Mouse (Mus musculus) c-Kit-positive CD71-positive TER-119-negative erythroid progenitor cells, embryonic 14.5 days (primary cell): ENCODE measurements around the gene Zmym1.
"Not testable (repeated sequence)": the region's sequence is repeated elsewhere in the genome, so short reads cannot be mapped to it uniquely, and the experiment has no call there.

Source experiments
- DNase-seq: peaks from one replicate; pipeline ENCODE4 v3.0.0-alpha.2; 2013; ENCODE audit warnings: low read depth

The Zmym1 gene

DNA sequence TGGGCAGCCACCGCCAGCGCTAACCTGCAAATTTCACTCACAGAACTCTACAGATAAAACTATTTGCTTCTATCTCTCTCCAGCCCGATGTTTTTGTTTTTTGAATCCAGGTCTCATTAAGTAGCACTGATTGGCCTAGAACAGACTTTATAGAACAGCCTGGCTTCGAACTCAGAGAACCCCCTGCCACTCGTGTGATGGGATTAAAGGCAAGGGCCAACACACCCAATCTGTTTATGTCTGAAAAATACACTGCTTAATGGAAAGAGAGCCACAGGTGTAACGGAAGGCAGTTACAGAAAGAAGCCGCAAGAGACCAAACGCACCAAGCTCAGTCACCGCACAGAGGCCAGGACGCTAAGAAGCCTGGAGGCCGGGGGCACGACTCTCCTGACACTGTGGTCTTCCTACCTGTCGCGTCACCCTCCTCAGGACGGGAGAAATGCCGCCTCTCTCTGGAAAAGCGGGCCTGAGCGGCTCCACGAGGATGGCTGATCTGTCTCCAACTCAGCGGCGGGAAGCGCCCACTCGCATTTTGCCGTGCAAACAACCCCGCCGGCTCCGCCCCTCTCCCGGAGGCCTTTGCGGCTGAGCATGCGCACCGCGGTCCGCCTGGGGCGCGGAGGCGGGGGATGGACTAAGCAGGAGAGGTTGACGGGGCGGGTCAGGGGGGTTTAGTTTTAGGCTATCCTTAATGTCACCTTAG, at the start of gene Zmym1:
TSS of gene Zmym1 (minus strand) at position 568 of the 706 bp plus-strand sequence.
- DNase-seq, result peak; percentile 78

DNA sequence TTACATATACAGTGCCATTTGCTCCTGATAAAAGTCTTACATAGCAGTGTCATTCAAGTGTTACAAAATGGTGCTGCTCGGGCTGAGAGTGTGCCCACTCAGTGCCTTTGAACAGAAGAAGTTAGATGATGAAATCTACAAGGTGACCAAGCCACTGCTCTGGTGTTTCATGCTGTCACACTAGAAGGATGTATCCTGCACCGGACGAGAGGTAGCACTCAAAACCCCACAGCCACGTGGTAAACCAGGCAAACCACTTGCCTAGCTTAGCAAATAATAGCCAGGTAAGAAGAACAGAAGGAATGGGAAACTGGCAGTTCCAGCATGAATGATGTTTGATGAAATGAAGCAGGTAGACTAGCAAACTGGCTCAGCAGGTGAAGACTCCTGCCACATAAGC, 49.6 kb upstream of the Zmym1 start:
- no peak for DNase-seq

DNA sequence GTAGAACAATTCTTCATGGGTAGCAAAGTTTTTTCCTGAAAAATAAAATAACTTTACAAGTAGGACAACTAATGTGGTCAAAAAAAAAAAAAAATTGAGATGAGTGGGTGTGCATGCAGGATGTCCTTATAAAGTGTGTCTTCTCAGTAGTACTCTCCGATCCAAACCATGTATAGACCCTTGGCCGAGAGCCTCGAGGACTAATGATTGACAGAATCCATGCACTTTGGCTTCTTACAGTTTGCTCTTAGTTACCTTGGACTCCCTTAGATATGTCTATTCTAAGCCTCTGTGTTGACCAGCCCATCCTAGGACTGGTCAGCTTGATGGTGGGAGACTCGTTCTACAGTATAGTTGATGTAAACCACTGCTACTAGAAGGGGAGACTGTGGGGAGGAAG, 46.6 kb upstream of the Zmym1 start:
- DNase-seq, result no peak

DNA sequence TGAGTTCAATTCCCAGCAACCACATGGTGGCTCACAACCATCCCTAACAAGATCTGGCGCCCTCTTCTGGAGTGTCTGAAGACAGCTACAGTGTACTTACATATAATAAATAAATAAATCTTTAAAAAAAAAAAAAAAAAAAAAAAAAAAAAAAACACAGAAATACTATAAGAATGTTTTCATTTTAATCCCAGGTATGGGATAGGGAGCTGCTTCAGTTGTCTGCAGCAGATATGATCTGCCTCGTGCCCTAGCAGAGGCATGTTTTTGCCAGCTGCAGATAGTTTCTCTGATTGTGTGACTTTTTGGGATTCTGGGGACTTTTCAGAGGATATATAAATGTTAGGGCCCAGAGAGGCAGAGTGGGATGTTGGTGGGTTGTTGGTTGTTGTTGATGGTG, 38.6 kb upstream of the Zmym1 start:
- not testable (repeated sequence) for DNase-seq

DNA sequence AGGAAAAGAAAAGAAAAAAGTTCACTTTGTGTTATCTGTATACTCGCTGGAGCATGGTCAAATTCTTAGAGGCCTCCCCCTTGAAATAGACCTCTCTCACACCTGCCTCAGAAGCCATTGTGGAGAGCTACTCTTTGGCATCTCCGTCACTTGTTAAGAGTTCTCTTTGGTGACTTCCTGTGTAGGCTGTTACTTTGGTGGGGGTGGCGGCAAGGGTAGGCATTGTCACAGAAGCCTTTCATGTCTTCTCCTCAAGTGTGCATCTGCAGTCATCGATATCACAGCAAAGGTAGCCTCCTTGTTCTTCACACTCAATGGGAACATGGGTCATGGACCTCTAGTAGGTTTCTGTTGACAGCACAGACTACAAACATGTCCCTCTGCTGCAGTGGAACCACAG, 34.1 kb upstream of the Zmym1 start:
- DNase-seq, result no peak

DNA sequence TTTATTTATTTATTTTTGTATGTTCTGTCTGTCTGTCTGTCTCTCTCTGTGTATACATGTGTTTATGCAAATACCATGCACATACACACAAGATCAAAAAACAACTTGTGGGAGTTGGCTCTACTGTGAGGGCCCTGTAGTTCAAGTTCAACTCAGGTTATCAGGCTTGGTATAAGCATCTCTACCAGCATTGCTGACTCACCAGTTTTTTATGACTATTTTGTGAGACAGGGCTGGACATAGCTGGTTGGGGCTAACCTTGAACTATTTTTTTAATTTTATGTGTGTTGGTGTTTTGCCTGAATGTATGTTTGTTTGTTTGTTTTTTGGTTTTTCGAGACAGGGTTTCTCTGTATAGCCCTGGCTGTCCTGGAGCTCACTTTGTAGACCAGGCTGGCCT, 30.2 kb upstream of the Zmym1 start:
- DNase-seq, result no peak

DNA sequence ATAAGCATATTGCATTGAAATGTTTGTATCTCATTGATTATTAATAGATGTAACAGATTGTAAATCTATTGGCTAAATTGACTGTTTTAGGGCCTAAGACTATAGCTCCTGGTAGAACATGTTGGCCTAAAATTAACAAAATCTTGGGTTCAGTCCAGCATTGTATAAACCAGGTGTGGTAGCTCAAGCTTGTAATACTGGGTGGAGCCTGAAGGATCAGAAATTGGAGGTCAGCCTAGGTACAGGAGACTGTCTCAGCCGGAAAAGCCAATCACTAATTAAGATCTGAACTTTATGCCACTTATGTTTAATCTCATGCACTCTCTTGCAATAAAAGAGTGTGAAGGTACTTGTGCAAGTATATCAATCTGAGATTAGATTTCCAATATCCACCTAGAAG, 24.8 kb upstream of the Zmym1 start:
- no peak for DNase-seq

DNA sequence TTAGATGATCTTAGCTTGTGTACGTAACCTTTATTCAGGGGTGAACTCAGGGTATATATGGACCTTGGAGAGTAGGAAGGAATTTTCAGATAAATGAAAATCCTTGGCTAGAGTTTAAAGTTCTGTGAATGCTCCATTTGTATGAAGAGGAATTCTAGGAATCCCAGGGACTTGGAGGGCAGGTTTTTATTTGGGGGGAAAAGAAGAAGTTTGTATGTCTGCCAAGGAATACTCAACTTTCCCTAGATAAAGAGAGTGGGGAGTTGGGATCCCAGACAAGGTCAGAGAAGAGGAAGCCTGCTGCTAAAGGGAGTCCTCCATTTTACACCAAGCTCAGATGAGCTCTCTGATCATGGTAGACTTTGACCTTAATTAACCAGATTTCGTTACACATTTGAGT, 22.2 kb upstream of the Zmym1 start:
- DNase-seq, result no peak

DNA sequence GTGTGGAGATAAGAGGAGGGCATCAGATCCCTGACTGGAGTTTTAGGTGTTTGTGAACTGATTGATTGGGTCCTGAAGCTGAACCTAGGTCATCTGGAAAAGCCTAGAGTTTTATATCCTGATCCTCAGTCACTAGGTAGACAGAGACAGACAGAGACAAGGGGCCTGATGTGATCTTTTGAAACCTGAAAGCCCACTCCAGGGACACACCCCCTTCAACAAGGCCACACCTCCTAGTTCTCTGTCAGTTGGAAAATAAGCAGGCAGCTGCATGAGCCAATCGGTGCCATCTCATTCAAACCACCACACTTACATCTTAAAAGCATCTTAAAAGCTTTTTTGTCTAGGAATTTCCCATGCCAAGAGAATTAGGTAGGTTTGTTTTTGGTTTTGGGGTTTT, 19.9 kb upstream of the Zmym1 start:
- DNase-seq, result no peak

DNA sequence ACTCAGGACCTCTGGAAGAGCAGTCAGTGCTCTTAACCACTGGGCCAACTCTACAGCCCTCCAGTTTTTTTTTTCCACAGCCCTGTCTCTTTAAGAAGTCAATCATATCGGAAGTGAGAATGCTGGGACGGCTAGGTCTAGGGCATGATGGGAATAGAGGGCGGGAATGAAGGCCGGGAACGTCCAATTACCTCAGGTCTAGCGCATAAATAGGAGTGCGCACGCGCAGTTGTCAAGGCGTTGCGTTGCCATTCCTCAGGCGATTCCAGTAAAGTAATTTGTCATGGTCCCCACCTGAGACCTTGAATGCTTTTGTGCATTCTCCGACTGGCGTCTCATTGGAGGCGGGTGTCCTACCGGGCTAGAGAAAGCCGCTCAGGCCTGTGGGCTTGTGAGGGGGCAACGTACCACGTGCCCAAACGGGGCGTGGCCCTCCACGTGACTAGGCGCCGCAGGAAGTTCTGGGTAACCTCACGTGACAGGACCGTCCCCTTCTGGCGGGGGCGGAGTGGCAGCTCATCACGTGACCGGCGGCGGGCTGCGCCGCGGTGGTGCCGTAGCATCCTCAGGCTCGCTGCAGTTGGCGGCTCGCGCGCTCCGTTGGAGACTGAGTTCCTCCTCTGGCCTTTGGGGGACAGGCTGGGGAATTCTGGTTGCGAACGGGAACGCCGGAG, 16.1 kb upstream of the Zmym1 start, which contains the start of gene Zmym6:
TSS of gene Zmym6 (plus strand) at position 509 of the 674 bp plus-strand sequence.
- DNase-seq, result peak; percentile 85

DNA sequence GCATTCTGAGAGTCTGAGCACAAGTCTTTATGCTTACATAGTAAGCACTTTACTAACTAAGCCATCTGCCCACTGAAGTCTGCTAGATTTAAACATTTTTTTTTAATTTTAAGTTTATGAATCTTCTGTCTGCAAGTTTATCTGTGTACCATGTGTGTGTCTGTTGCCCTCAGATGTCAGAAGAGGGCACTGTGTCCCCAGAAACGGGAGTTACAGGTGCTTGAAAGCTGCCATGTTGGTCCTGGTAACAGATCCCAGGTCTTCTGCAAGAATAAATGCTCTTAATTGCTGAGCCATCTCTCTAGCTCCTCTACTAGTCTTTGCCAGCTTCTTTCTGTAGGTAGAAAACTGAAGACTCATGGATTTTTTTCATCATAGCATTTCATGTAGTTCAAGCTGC, 14.0 kb upstream of the Zmym1 start:
- DNase-seq, result no peak

DNA sequence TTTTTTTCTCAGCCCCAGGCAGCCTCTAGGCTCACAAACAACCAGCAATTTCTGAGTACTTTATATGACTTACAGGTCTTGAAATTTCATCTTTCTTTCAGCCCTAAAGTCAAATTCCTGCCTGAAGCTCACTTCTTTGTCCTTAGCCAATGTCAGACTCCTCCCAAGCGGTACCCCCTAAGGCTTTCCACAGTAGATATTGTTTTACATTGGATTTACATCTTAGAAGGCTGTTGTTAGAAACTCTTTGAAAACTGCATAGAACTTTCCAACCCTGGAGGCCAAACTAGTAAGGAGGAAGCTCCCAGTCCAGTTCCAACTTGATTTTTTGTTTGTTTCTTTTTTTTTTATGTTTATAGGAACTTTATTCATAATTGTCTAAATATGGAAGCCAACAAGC, 3.1 kb upstream of the Zmym1 start:
- DNase-seq, result no peak

DNA sequence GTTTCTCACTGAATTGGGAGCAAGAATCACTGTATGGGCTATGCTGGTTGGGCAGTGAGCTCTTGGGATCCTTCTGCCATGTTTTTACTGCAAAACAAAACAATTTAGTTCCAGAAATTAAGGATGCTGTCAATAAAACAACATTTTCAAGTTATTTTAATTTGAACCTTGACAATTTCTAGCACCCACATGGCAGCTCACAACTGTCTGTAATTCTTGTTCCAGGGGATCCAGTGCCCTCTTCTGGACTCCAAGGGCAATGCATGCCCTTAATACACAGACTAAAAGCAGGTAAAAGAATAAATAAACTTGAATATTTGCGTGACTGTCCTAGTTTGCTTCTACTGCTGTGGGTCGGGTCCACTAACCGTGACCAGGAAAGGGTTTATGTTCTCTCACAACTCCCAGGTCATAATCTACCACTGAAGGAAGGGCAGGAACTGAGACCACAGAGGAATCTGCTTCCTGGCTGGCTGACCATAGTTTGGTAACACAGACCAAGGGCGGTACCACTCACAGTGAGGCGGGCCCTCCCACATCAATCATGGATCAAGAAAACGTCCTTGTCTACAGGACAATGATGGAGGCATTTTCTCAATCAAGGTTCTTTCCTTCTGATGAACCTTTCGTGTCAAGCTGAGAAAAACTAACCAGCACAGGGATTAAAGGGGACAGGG, 6.3 kb downstream of the Zmym1 start:
- no peak for DNase-seq

DNA sequence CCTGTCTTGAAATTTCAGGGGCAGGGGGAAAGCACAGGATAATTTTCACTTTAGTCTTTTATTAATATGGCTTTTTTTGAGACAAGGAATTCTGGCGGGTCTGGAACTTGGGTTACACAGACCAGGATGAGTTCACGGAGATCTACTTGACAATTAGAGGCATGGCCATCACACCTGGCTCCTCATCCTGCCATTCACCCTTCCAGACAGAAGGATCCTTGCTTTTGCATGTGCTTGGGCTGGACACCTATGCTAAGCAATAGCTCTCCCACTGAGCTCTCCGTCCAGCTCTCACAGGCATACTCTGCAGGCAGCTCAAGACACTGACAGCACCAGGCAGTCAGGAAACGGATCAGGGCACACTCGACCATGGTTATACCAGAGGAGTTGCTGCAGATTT, 7.9 kb downstream of the Zmym1 start:
- DNase-seq, result no peak

DNA sequence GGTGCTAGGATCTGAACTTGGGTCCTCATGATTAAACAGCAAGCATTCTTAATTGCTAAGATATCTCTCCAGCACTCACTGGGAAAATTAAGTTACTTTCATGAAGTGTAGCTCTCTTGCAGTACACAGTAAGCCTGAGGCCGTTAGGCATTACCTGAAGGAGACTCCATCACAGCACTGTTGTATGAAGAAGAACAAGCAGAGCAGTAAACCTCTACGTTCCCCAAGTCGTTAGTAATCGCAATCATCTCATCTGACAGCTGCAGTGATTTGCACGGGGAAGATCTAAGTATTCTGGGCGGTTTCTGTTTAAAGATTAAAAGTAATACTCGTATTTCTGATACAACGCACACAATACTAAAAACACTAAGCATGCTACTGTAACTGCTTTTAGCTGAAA, 9.8 kb downstream of the Zmym1 start:
- no peak for DNase-seq

DNA sequence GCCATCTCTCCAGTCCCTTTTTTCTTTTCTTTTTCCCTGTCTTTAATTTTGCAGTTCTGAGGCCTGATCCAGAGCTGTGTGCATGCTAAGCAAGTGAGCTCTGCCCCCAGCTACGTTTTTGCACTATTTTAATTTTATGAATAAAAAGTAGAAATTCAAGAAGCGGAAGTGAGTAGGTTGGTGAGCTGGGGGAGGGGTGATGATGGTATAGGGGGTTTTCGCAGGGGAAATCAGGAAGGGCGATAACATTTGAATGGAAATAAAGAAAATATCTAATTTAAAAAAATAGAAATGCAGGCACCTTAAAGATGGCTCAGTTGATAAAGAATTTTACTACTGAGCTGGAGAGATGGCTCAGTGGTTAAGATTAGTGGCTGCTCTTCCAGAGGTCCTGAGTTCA, 17.4 kb downstream of the Zmym1 start:
- no peak for DNase-seq

DNA sequence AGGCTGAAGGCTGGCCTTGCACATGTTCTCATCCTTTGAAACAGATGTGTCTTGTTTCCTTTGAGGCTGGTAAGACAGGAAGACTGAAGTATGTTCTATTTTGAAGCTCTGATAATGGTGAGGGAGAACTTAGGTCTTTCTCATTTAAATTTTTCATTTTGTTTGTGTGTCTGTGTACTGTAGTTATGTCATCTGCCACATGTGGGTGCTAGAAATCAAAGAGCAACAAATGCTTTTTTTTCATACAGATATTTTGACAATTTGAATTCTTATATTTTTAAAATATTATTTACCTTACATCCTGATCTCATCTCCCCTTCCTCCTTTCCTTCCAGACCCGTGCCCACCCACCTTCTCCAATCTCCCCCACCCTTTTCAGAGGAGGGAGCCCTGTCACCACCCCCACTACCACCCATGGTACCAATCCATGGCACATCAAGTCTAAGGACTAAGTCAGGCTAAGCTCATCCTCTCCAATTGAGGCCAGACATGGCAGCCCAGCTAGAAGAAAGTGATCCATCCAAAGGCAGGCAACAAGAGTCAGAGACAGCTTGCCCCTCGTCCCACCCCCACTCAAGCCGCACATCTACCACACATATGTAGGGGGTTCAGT, 21.0 kb downstream of the Zmym1 start:
- no peak for DNase-seq

DNA sequence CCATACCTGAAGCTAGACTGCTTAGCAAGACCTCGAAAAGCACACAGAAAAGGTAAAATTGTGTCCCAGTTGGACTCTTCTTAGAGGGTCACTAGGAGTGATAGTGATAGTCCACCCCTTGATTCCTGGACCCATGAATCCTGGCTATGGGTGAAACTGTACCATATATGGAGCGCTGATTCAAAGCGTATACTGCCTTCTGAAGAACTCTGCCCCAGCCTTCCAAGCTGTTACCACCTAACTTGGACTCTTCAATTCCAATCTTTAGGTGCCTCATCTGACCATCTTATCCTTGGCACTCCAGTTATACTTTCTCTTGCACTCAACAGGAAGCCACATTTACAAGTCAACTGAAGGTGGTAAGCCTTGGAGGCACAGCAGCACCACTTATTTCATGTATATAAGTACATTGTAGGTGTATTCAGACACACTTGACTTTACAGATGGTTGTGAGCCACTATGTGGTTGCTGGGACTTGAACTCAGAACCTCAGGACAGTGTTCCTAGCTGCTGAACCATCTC, 22.1 kb downstream of the Zmym1 start:
- DNase-seq, result no peak

DNA sequence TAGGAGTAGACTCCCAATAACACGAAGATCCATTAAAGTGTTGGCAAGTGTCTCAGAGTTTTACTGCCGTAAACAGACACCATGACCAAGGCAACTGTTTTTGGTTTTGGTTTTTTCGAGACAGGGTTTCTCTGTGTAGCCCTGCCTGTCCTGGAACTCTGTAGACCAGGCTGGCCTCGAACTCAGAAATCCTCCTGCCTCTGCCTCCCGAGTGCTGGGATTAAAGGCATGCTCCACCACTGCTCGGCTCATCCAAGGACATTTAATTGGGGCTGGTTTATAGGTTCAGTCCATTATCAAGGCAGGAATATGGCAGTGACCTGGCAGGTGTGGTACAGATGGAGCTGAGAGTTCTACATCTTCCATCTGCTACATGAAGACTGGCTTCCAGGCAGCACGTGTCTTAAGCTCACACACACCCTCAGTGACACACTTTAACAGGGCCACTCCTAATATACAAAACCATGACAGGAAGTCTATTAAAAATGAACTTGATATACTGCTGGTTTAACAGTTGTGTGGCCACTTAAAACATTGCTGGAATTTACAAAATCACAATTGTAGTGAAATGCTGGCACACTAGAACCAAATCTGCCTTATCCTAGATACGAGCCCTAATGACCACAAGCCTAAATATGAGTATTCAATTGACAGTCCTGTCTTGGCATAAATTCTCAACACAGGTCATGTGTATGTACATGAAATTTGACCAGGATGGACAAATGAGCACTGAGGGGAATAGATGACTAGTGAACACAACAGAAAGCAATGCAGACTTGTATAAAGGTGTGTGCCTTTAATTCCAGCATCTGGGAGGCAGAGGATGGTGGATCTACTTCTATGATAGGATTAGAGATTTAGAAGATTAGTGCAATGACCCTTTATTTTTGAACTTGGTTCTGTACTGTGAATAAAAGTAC, 22.8 kb downstream of the Zmym1 start:
- DNase-seq, result no peak

DNA sequence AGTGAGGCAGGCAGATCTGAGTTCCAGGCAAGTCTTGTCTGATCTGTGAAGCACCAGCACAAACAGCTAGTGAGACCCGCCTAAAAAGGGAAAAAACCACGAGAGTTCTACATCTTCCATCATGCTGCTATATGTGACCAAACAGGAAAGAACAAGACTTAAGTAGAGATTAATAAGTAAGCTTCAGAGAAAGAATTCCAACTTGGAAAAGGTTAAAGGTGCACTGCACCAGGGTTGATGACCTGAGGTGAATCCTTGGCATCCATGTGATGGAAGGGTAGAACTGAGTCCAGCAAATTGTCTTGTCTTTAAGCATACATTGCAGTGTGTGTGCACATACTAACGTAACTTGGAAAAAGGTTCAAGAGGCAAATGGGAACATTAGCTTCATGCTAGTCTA, 23.8 kb downstream of the Zmym1 start:
- no peak for DNase-seq
